Mouse (Mus musculus) MEL (cell line): ENCODE results near the gene Mxd4. TPM values are rescaled to one million over a fixed set of nuclear protein-coding genes. Genes with fewer than 3 reads are reported as not detected.

Experiments
- DNase-seq: peaks from one replicate; pipeline ENCODE4 v3.0.0; 2011; ENCODE audit warnings: low read depth, low spot score
- H3K27ac ChIP-seq: 2 replicates; pipeline ENCODE4 v1.5.1; 2012; ENCODE audit warnings: low read depth, mild to moderate bottlenecking, control low read depth, low read length, moderate library complexity; ENCODE audit not compliant: control insufficient read depth
- H3K27me3 ChIP-seq, 2 experiments: fragments of 150-350 bp in 1 of 2; sonication (generic) in 1 of 2; 2 replicates each; pipeline ENCODE4 v1.6.1; 2012; ENCODE audit warnings: low read length in 2 of 2, mild to moderate bottlenecking in 2 of 2, improper control_type of control experiment in 1 of 2, moderate library complexity in 1 of 2; ENCODE audit not compliant: insufficient read depth in 2 of 2, control insufficient read depth in 1 of 2
- H3K36me3 ChIP-seq, 2 experiments: 2 replicates each; pipeline ENCODE4 v1.6.1; 2012 to 2014; ENCODE audit warnings: low read length in 2 of 2, improper control_type of control experiment in 1 of 2, inconsistent platforms in 1 of 2, mild to moderate bottlenecking in 1 of 2; ENCODE audit not compliant: insufficient read depth in 2 of 2, control insufficient read depth in 1 of 2
- H3K4me1 ChIP-seq, 2 experiments: fragments of 150-350 bp in 1 of 2; sonication (generic) in 1 of 2; 2 replicates each; pipeline ENCODE4 v1.6.1; 2012; ENCODE audit warnings: low read length in 2 of 2, improper control_type of control experiment in 1 of 2, mild to moderate bottlenecking in 1 of 2; ENCODE audit not compliant: insufficient read depth in 2 of 2, control insufficient read depth in 1 of 2
- H3K4me3 ChIP-seq, 2 experiments: fragments of 150-350 bp in 1 of 2; sonication (generic) in 1 of 2; 2 replicates each; pipeline ENCODE4 v1.5.1; 2012; ENCODE audit warnings: low read depth in 2 of 2, low read length in 2 of 2, mild to moderate bottlenecking in 2 of 2, moderate library complexity in 2 of 2, control low read depth in 1 of 2, improper control_type of control experiment in 1 of 2; ENCODE audit not compliant: control insufficient read depth in 1 of 2, insufficient read depth in 1 of 2
- H3K79me2 ChIP-seq: 2 replicates; pipeline ENCODE4 v1.6.1; 2012; ENCODE audit warnings: mild to moderate bottlenecking, low read length, moderate library complexity; ENCODE audit not compliant: control insufficient read depth, poor library complexity, insufficient read depth
- H3K9ac ChIP-seq: 2 replicates; pipeline ENCODE4 v1.6.1; 2012; ENCODE audit warnings: low read depth, mild to moderate bottlenecking, control low read depth, low read length, moderate library complexity; ENCODE audit not compliant: control insufficient read depth, poor library complexity, severe bottlenecking
- H3K9me3 ChIP-seq: fragments of 150-350 bp; sonication (generic); replicated peaks from 2 replicates; pipeline ENCODE4 v1.6.1; 2012; ENCODE audit warnings: mild to moderate bottlenecking, low read length, improper control_type of control experiment, moderate library complexity; ENCODE audit not compliant: insufficient read depth
- BHLHE40 ChIP-seq: IDR thresholded peaks from 2 replicates; pipeline ENCODE4 v1.6.1; 2012; ENCODE audit warnings: low read depth, mild to moderate bottlenecking, inconsistent platforms, low read length, improper control_type of control experiment, borderline replicate concordance
- CHD2 ChIP-seq: IDR thresholded peaks from 2 replicates; pipeline ENCODE4 v1.6.1; 2011; ENCODE audit warnings: low read length, improper control_type of control experiment
- CTCF ChIP-seq, 3 experiments: IDR thresholded peaks in 2 of 3; conservative IDR thresholded peaks in 1 of 3; 2 replicates each; pipeline ENCODE4 v1.5.1; 2011 to 2012; ENCODE audit warnings: low read length in 3 of 3, low read depth in 2 of 3, mild to moderate bottlenecking in 2 of 3, improper control_type of control experiment in 1 of 3, inconsistent platforms in 1 of 3, mixed read lengths in 1 of 3, moderate library complexity in 1 of 3; ENCODE audit not compliant: control insufficient read depth in 1 of 3, insufficient read depth in 1 of 3, poor library complexity in 1 of 3, severe bottlenecking in 1 of 3
- ELF1 ChIP-seq: IDR thresholded peaks from 2 replicates; pipeline ENCODE4 v1.6.1; 2014; ENCODE audit warnings: low read depth, mild to moderate bottlenecking, inconsistent platforms, low read length, improper control_type of control experiment, moderate library complexity
- EP300 ChIP-seq, 2 experiments: IDR thresholded peaks; 2 replicates each; pipeline ENCODE4 v1.6.1; 2011; ENCODE audit warnings: improper control_type of control experiment in 2 of 2, low read length in 2 of 2, low read depth in 1 of 2, mild to moderate bottlenecking in 1 of 2
- ETS1 ChIP-seq: IDR thresholded peaks from 2 replicates; pipeline ENCODE4 v1.6.1; 2012; ENCODE audit warnings: low read depth, mild to moderate bottlenecking, inconsistent platforms, low read length, improper control_type of control experiment, moderate library complexity
- GABPA ChIP-seq: IDR thresholded peaks from 2 replicates; pipeline ENCODE4 v1.6.1; 2012; ENCODE audit warnings: low read depth, mild to moderate bottlenecking, inconsistent platforms, low read length, improper control_type of control experiment, moderate library complexity
- HCFC1 ChIP-seq: IDR thresholded peaks from 2 replicates; pipeline ENCODE4 v1.6.1; 2012; ENCODE audit warnings: low read depth, mild to moderate bottlenecking, inconsistent platforms, low read length, improper control_type of control experiment, moderate library complexity
- JUND ChIP-seq: IDR thresholded peaks from 2 replicates; pipeline ENCODE4 v1.6.1; 2011; ENCODE audit warnings: low read depth, mild to moderate bottlenecking, improper control_type of control experiment, low read length
- MAFK ChIP-seq: IDR thresholded peaks from 2 replicates; pipeline ENCODE4 v1.6.1; 2011; ENCODE audit warnings: low read depth, mild to moderate bottlenecking, low read length, improper control_type of control experiment, borderline replicate concordance
- MEF2A ChIP-seq: IDR thresholded peaks from 2 replicates; pipeline ENCODE4 v1.6.1; 2014; ENCODE audit warnings: low read depth, mild to moderate bottlenecking, inconsistent platforms, low read length, improper control_type of control experiment; ENCODE audit not compliant: poor library complexity, insufficient replicate concordance, severe bottlenecking; ENCODE audit errors: extremely low read depth
- MXI1 ChIP-seq: IDR thresholded peaks from 2 replicates; pipeline ENCODE4 v1.6.1; 2011; ENCODE audit warnings: mild to moderate bottlenecking, low read depth, low read length, improper control_type of control experiment
- MYC ChIP-seq: IDR thresholded peaks from 2 replicates; pipeline ENCODE4 v1.6.1; 2011; ENCODE audit warnings: low read depth, mild to moderate bottlenecking, low read length, improper control_type of control experiment, moderate library complexity
- NELFE ChIP-seq: IDR thresholded peaks from 2 replicates; pipeline ENCODE4 v1.6.1; 2011; ENCODE audit warnings: low read depth, low read length, improper control_type of control experiment
- POLR2A ChIP-seq, 2 experiments: IDR thresholded peaks; 2 replicates each; pipeline ENCODE4 v1.6.1; 2011 to 2012; ENCODE audit warnings: low read length in 2 of 2, mild to moderate bottlenecking in 2 of 2, control low read depth in 1 of 2, improper control_type of control experiment in 1 of 2, low read depth in 1 of 2, moderate library complexity in 1 of 2; ENCODE audit not compliant: control insufficient read depth in 1 of 2, insufficient read depth in 1 of 2, poor library complexity in 1 of 2
- POLR2AphosphoS5 ChIP-seq: IDR thresholded peaks from 2 replicates; pipeline ENCODE4 v1.6.1; 2012; ENCODE audit warnings: low read depth, borderline replicate concordance, mild to moderate bottlenecking, inconsistent platforms, low read length, moderate library complexity, mixed read lengths
- RAD21 ChIP-seq: IDR thresholded peaks from 2 replicates; pipeline ENCODE4 v1.6.1; 2011; ENCODE audit warnings: mild to moderate bottlenecking, low read depth, low read length, improper control_type of control experiment
- RCOR1 ChIP-seq: IDR thresholded peaks from 2 replicates; pipeline ENCODE4 v1.6.1; 2012; ENCODE audit warnings: low read depth, mild to moderate bottlenecking, inconsistent platforms, low read length, improper control_type of control experiment
- SIN3A ChIP-seq: IDR thresholded peaks from 2 replicates; pipeline ENCODE4 v1.6.1; 2012; ENCODE audit warnings: low read length, improper control_type of control experiment, inconsistent platforms
- SMC3 ChIP-seq: IDR thresholded peaks from 2 replicates; pipeline ENCODE4 v1.6.1; 2011; ENCODE audit warnings: low read depth, low read length, improper control_type of control experiment
- TAL1 ChIP-seq: IDR thresholded peaks from 2 replicates; pipeline ENCODE4 v1.6.1; 2012; ENCODE audit warnings: mild to moderate bottlenecking, inconsistent platforms, low read length, moderate library complexity, mixed read lengths
- TBP ChIP-seq: IDR thresholded peaks from 2 replicates; pipeline ENCODE4 v1.8.0; 2011; ENCODE audit warnings: low read depth, low read length, improper control_type of control experiment
- TCF12 ChIP-seq: IDR thresholded peaks from 2 replicates; pipeline ENCODE4 v1.6.1; 2014; ENCODE audit warnings: low read depth, mild to moderate bottlenecking, inconsistent platforms, low read length, improper control_type of control experiment, moderate library complexity
- USF1 ChIP-seq: IDR thresholded peaks from 2 replicates; pipeline ENCODE4 v1.6.1; 2014; ENCODE audit warnings: low read depth, mild to moderate bottlenecking, inconsistent platforms, low read length, improper control_type of control experiment, moderate library complexity
- USF2 ChIP-seq, 2 experiments: IDR thresholded peaks; 2 replicates each; pipeline ENCODE4 v1.6.1; 2011 to 2012; ENCODE audit warnings: improper control_type of control experiment in 2 of 2, low read length in 2 of 2, borderline replicate concordance in 1 of 2, inconsistent platforms in 1 of 2, low read depth in 1 of 2, mild to moderate bottlenecking in 1 of 2; ENCODE audit not compliant: insufficient read depth in 1 of 2
- ZKSCAN1 ChIP-seq: IDR thresholded peaks from 2 replicates; pipeline ENCODE4 v1.6.1; 2012; ENCODE audit warnings: low read depth, mild to moderate bottlenecking, inconsistent platforms, low read length, improper control_type of control experiment, moderate library complexity
- ZMIZ1 ChIP-seq: IDR thresholded peaks from 2 replicates; pipeline ENCODE4 v1.6.1; 2012; ENCODE audit warnings: low read depth, mild to moderate bottlenecking, inconsistent platforms, low read length, improper control_type of control experiment, moderate library complexity
- ZNF384 ChIP-seq: IDR thresholded peaks from 2 replicates; pipeline ENCODE4 v1.6.1; 2012; ENCODE audit warnings: low read depth, mild to moderate bottlenecking, inconsistent platforms, low read length, improper control_type of control experiment
- polyA plus RNA-seq, 2 experiments: library from polyadenylated mRNA; stranded (reverse) in 1 of 2; unstranded in 1 of 2; fragments of >175 nt in 1 of 2; fragments of >200 nt in 1 of 2; gene quantifications; 2 replicates each; pipeline versions ENCODE4 v1.2.1 to v1.2.4; 2012; ENCODE audit warnings: low replicate concordance in 2 of 2, low read depth in 1 of 2; ENCODE audit not compliant: insufficient read length in 2 of 2, insufficient read depth in 1 of 2, missing spikeins in 1 of 2
- total RNA-seq: library from RNA; depleted of rRNA; stranded (reverse); fragments of 300-350 nt; gene quantifications from 2 replicates; pipeline ENCODE4 v1.2.3, GENCODE M21; 2012

Gene Mxd4
- total and polyA plus RNA-seq, 3 experiments = 9.7 to 13.3 TPM; not detected in 1

DNA sequence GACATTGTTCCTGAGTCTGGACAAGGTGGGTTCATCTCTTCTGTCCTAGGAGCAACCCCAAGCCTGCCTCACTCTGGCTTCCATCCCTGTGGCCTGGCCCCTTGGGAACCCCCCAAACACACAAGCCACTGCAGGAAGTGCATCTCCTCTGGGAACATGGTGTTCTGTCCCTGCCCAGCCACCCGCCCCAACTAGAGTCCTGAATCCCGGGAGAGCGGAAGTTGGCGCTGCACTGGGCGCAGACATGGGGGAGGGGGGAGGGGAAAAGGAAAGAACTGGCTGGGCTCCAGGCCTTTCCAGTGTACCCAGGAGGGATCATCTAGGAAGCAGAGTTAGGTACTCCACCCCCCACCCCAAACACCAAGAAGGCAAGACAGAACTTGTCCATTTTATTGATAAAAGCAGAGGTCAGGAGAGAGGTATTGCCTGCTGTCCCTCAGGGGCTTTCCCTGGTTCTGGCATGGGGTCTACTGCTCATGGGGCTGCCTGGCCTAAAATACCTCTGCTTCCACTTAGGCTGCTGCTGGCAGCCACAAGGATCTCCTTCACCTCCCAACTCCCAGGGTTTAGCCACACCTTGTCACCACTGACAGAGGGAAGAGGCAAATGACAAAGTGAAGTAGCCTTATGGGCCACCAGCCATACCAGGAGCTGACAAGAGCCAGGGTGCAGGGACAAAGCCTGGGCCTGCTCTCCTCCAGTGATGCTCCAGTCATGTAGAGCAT, 4.2 kb downstream of the Mxd4 start:
- Histone ChIP-seq H3K27me3 (no peaks in the 10 kb centered on the region), H3K4me1 (peaks cover 0 to 13% of the 10 kb centered on the region in 2 experiments; a peak in 1 of 4 replicates), H3K27ac (no peak overlapping the region), H3K9ac (no peak overlapping the region), H3K4me3 (no peak overlapping the region), H3K79me2 (peaks cover 3% of the 10 kb centered on the region; the same call in 1 of the 2 replicates), H3K36me3 (no peaks in the 10 kb centered on the region; a peak in 1 of 4 replicates), H3K9me3 (no peaks in the 10 kb centered on the region)
- DNase-seq = no peak
- TF ChIP-seq SMC3 = no peak
- TF ChIP-seq CHD2 = no peak
- no peak for TF ChIP-seq SIN3A
- no peak for TF ChIP-seq ZKSCAN1
- TF ChIP-seq EP300 (IDR thresholded peaks at IDR 0.05; ENCODE audit: low read depth in 1 of 2, low read length in 2 of 2) = no peak
- no peak for TF ChIP-seq MAFK
- no peak for TF ChIP-seq TCF12
- TF ChIP-seq RCOR1 = no peak
- no peak for TF ChIP-seq MEF2A
- TF ChIP-seq TAL1 = no peak
- no peak for TF ChIP-seq USF2 (IDR thresholded peaks at IDR 0.05; ENCODE audit: borderline replicate concordance in 1 of 2, insufficient read depth in 1 of 2, low read depth in 1 of 2, low read length in 2 of 2)
- no peak for TF ChIP-seq GABPA
- TF ChIP-seq CTCF (IDR thresholded peaks at IDR 0.05 in 2 of 3, conservative IDR thresholded peaks at IDR 0.05 in 1 of 3; ENCODE audit: control insufficient read depth in 1 of 3, insufficient read depth in 1 of 3, low read depth in 2 of 3, low read length in 3 of 3, poor library complexity in 1 of 3, severe bottlenecking in 1 of 3) = no peak

- H3K9ac ChIP-seq = no peak overlapping the region
- no peak for DNase-seq
- H3K4me3 ChIP-seq = no peak overlapping the region
- no peaks in the 10 kb centered on the region for H3K27me3 ChIP-seq
- H3K4me1 ChIP-seq = peaks cover 0 to 12% of the 10 kb centered on the region in 2 experiments; a peak in 1 of 4 replicates
- peaks cover 3% of the 10 kb centered on the region; the same call in 1 of the 2 replicates for H3K79me2 ChIP-seq
- H3K36me3 ChIP-seq = no peaks in the 10 kb centered on the region; a peak in 1 of 4 replicates
- no peak for TF ChIP-seq RAD21
- TF ChIP-seq ETS1 = no peak
- no peak for TF ChIP-seq JUND
- no peak for TF ChIP-seq BHLHE40
- TF ChIP-seq MXI1 = no peak
- no peak for TF ChIP-seq ELF1
- TF ChIP-seq ZNF384 = no peak
- TF ChIP-seq ZMIZ1 = no peak
- TF ChIP-seq POLR2A (IDR thresholded peaks at IDR 0.05; ENCODE audit: control insufficient read depth in 1 of 2, insufficient read depth in 1 of 2, low read depth in 1 of 2, low read length in 2 of 2, poor library complexity in 1 of 2) = no peak
- TF ChIP-seq NELFE = no peak
- no peak for TF ChIP-seq MEF2A
- no peak for TF ChIP-seq TCF12
- TF ChIP-seq HCFC1 = no peak
- no peak for TF ChIP-seq USF1
- no peak for TF ChIP-seq POLR2AphosphoS5
- TF ChIP-seq TBP = no peak
- TF ChIP-seq MYC = no peak
- H3K9me3 ChIP-seq = no peaks in the 10 kb centered on the region
- no peak overlapping the region for H3K27ac ChIP-seq
These were observed 5.0 kb downstream of the Mxd4 start for GRCm38 (mm10) chr5:34182486-34182885.
